Mouse (Mus musculus) olfactory bulb, adult 2 months (tissue): Measurements from ENCODE around the gene Rdh16f1.

Source experiments
- CTCF ChIP-seq: fragments of 200-500 bp; IDR thresholded peaks from 2 replicates; pipeline ENCODE4 v1.5.1; 2012; ENCODE audit warnings: low read depth, mild to moderate bottlenecking, low read length, moderate library complexity; ENCODE audit not compliant: insufficient read depth
- POLR2A ChIP-seq: fragments of 200-500 bp; IDR thresholded peaks from 2 replicates; pipeline ENCODE4 v1.6.1; 2012; ENCODE audit warnings: mild to moderate bottlenecking, low read depth, low read length, moderate library complexity; ENCODE audit not compliant: insufficient read depth

- TF ChIP-seq CTCF (no peak), POLR2A (no peak)
Observed at GRCm38 (mm10) chr10:127724178-127724577, 35.4 kb upstream of the Rdh16f1 start, which contains the start of gene Tac2.
